Mouse (Mus musculus) hindbrain, embryonic 11.5 days (tissue): ENCODE measurements around the gene Gbx1. TPM values are rescaled to one million over a fixed set of nuclear protein-coding genes. Genes with fewer than 3 reads are reported as not detected.
"Not testable (repeated sequence)": the region's sequence is repeated elsewhere in the genome, so short reads cannot be mapped to it uniquely, and the experiment has no call there.

Experiments used
- ATAC-seq: fragments of 200-750 bp; cut with Nextera tagmentation; 2 replicates; pipeline ENCODE4 v1.8.0; 2017; ENCODE audit warnings: mild to moderate bottlenecking, moderate TSS enrichment, moderate library complexity; ENCODE audit not compliant: low FRiP score
- DNase-seq: peaks from one replicate; pipeline ENCODE4 v3.0.0-alpha.2; 2015; ENCODE audit warnings: low spot score
- H3K27ac ChIP-seq: fragments of 300-500 bp; sonication (generic); 2 replicates; pipeline ENCODE4 v1.5.1; 2014; ENCODE audit warnings: mild to moderate bottlenecking, low read depth, low read length
- H3K27me3 ChIP-seq: fragments of 300-500 bp; sonication (generic); 2 replicates; pipeline ENCODE4 v1.6.1; 2014; ENCODE audit warnings: mild to moderate bottlenecking, low read length, moderate library complexity, mixed read lengths; ENCODE audit not compliant: control insufficient read depth, insufficient read depth
- H3K36me3 ChIP-seq: fragments of 300-500 bp; sonication (generic); 2 replicates; pipeline ENCODE4 v1.6.1; 2014; ENCODE audit warnings: mild to moderate bottlenecking, low read length, moderate library complexity, mixed read lengths; ENCODE audit not compliant: control insufficient read depth, insufficient read depth
- H3K4me1 ChIP-seq: fragments of 300-500 bp; sonication (generic); replicated peaks from 2 replicates; pipeline ENCODE4 v1.6.1; 2014; ENCODE audit warnings: low read length, mixed read lengths; ENCODE audit not compliant: control insufficient read depth, insufficient read depth
- H3K4me2 ChIP-seq: fragments of 300-500 bp; sonication (generic); replicated peaks from 2 replicates; pipeline ENCODE4 v1.6.1; 2014; ENCODE audit warnings: mild to moderate bottlenecking, low read depth, low read length
- H3K4me3 ChIP-seq: fragments of 300-500 bp; sonication (generic); 2 replicates; pipeline ENCODE4 v1.5.1; 2014; ENCODE audit warnings: low read depth, low read length
- H3K9ac ChIP-seq: fragments of 300-500 bp; sonication (generic); 2 replicates; pipeline ENCODE4 v1.6.1; 2014; ENCODE audit warnings: low read depth, low read length
- H3K9me3 ChIP-seq: fragments of 300-500 bp; sonication (generic); 2 replicates; pipeline ENCODE4 v1.6.1; 2016; ENCODE audit warnings: low read length; ENCODE audit not compliant: control insufficient read depth
- WGBS: fragments of 180-500 bp; shearing (Covaris S2); extraction: QIAGEN DNeasy Blood & Tissue Kit; methylation state at CpG from one replicate; pipeline ENCODE4 v1.1.7; 2014; 5-methylcytosine and 5-hydroxymethylcytosine counted together
- polyA plus RNA-seq: library from polyadenylated mRNA; unstranded; fragments of >200 nt; fragmentation: Nextera tagmentation; extraction: Ambion mirVana; gene quantifications from 2 replicates; pipeline ENCODE4 v1.2.1, GENCODE M21; 2014

Gbx1 gene
- polyA plus RNA-seq: 1.0 and 1.9 TPM in 2 replicates

DNA sequence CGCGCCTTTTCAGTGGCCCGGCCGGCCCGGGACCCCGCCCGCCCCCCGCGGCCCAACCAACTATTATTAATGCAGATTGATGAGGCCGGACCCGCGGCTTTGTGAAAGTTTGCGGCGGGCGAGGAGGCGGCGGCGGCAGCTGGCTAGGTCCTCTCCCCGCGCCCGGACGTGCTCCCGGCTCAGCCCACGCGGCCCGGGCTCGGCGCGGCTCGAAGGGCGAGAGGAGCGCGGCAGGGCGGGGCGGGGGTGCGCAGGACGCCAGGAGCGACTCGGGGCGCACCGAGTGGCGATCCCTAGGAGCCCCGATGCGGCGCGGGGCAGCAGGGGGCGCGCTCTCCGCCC is at the start of gene Gbx1:
Gene Gbx1, minus strand, starts transcription at position 314 of the 342 bp plus-strand sequence.
- peak within 1 kb of the TSS; percentile 56; the same call in 1 of the 2 replicates for H3K27ac ChIP-seq
- no peaks in the 10 kb centered on the region for H3K9me3 ChIP-seq
- ATAC-seq: peak; percentile 58
- peak within 1 kb of the TSS; percentile 84 for H3K4me2 ChIP-seq
- H3K4me3 ChIP-seq: peak within 1 kb of the TSS; percentile 47
- H3K36me3 ChIP-seq: no peaks in the 10 kb centered on the region
- H3K27me3 ChIP-seq: peaks cover 51% of the 10 kb centered on the region
- H3K9ac ChIP-seq: peak within 1 kb of the TSS; percentile 65
- peaks cover 6% of the 10 kb centered on the region; the same call in 1 of the 2 replicates for H3K4me1 ChIP-seq
- WGBS: under 1% methylated on average over 27 of the region's 49 CpGs
- DNase-seq: peak; percentile 78

- Histone ChIP-seq H3K4me2 (peak overlapping the region; percentile 76), H3K4me1 (peaks cover 2% of the 10 kb centered on the region; the same call in 1 of the 2 replicates), H3K27ac (peak overlapping the region; percentile 67), H3K9me3 (no peaks in the 10 kb centered on the region), H3K4me3 (peak overlapping the region; percentile 79), H3K36me3 (peaks cover 10% of the 10 kb centered on the region), H3K9ac (peak overlapping the region; percentile 74), H3K27me3 (no peaks in the 10 kb centered on the region)
- ATAC-seq (peak; percentile 64), DNase-seq (no peak)
- WGBS: under 1% methylated on average over 32 of the region's 32 CpGs
Observed at GRCm38 (mm10) chr5:24576801-24577182, 49.8 kb upstream of the Gbx1 start.

- Histone ChIP-seq H3K9ac (no peak overlapping the region), H3K36me3 (peaks cover 11% of the 10 kb centered on the region), H3K27me3 (no peaks in the 10 kb centered on the region), H3K4me1 (peaks cover 2% of the 10 kb centered on the region; the same call in 1 of the 2 replicates), H3K27ac (no peak overlapping the region), H3K4me2 (peak overlapping the region; percentile 76; the same call in 1 of the 2 replicates), H3K9me3 (no peaks in the 10 kb centered on the region), H3K4me3 (peak overlapping the region; percentile 79; the same call in 1 of the 2 replicates)
- DNase-seq (no peak), ATAC-seq (no peak)
- WGBS: 100% methylated on average over 1 of the region's 1 CpGs
Observed at GRCm38 (mm10) chr5:24575948-24576347, 48.9 kb upstream of the Gbx1 start.

DNA sequence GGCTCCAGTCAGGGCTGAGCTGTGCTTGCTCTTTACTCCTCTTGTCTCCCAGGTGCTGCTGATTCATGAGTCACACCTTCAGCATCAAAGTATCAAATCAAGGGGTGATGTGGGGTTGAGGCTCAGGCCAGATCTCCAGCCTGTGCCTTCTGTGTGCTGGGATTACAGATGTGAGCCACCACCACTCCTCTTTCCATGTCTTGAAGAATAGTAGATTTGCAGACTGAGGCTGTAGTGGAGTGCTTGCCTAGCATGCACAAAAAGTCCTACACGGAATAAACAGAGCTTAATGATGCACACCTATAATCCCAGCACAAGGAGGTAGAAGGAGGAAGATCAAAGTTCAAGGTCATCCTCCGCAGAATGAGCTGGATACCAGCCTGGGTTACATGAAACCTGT is 29.7 kb upstream of the Gbx1 start, which contains the start of gene 4931409K22Rik:
Gene 4931409K22Rik, minus strand, starts transcription at position 101 of the 400 bp plus-strand sequence.
- ATAC-seq: no peak
- WGBS: 78% methylated on average over 2 of the region's 2 CpGs
- Histone ChIP-seq H3K36me3 (no peaks in the 10 kb centered on the region), H3K27ac (no peak within 1 kb of the TSS), H3K27me3 (no peaks in the 10 kb centered on the region), H3K4me2 (no peak within 1 kb of the TSS), H3K4me1 (no peaks in the 10 kb centered on the region), H3K9ac (no peak within 1 kb of the TSS), H3K4me3 (no peak within 1 kb of the TSS), H3K9me3 (no peaks in the 10 kb centered on the region)
- DNase-seq: no peak

- not testable (repeated sequence) for ATAC-seq, H3K4me3 ChIP-seq, H3K9ac ChIP-seq, H3K27me3 ChIP-seq, H3K4me1 ChIP-seq, H3K9me3 ChIP-seq, H3K27ac ChIP-seq, DNase-seq, H3K4me2 ChIP-seq, H3K36me3 ChIP-seq
- 90% methylated on average over 7 of the region's 7 CpGs for WGBS
Observed at GRCm38 (mm10) chr5:24555335-24555734, 28.3 kb upstream of the Gbx1 start.

DNA sequence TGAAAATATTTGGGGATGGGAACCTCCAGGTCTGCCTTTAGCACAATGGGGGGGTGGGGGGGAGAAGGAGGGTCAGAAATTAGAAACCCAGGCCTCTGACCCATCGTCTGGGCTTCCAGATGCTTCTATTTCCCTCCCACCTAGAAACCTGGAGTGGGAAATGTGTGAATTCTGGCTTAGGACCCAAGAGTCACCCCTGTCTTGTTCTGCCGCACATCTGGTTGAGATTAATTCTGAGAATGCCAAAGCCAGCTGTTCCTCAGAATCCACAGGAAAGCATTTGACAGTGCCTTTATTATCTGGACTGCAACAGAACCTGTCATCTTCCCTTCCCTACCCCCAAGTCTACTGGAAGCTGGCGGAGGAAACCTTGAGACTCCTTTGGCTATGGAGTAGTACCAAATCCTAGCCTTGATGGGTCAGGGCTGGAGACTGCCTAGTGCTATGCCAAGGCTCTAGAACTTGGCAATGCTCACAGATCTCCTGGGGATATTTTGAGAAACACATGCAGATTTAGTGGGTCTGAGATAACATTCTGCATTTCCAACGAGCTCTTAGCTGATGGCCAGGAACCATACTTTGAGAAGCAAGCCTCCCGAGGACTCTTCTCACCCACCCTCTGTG is 26.7 kb upstream of the Gbx1 start:
- DNase-seq: no peak

DNA sequence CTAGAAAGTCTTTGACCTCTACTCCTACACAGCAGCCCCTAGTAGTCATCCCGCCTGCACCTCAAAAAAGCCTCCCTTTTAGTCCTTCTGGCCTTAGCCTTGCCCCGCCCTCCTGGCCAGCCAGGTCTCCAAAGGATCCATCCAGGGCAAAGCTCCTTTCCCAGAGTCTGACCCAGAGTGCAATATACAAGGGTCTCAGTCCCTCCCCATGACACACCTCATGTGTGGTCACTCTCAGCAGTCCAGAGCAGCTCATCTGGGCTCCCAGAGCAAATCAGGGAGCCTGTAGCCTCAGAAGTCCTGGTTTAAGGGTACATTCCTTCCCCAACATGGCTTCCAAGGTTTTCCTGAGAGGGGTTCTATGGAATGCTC is 24.3 kb upstream of the Gbx1 start:
- H3K9ac ChIP-seq: peak overlapping the region; percentile 15; the same call in 1 of the 2 replicates
- H3K9me3 ChIP-seq: no peaks in the 10 kb centered on the region
- H3K27ac ChIP-seq: peak overlapping the region; percentile 10; the same call in 1 of the 2 replicates
- WGBS: 40% methylated on average over 2 of the region's 2 CpGs
- H3K4me3 ChIP-seq: no peak overlapping the region
- DNase-seq (no peak), ATAC-seq (no peak; the same call in none of the 2 replicates)
- H3K4me2 ChIP-seq: no peak overlapping the region
- H3K4me1 ChIP-seq: peaks cover 7% of the 10 kb centered on the region
- no peaks in the 10 kb centered on the region for H3K36me3 ChIP-seq
- peaks cover 2% of the 10 kb centered on the region; the same call in 1 of the 2 replicates for H3K27me3 ChIP-seq

More for the DNA sequence above, 26.7 kb upstream of the Gbx1 start:
- H3K9me3 ChIP-seq: no peaks in the 10 kb centered on the region
- H3K27ac ChIP-seq: no peak overlapping the region
- peaks cover 7% of the 10 kb centered on the region for H3K4me1 ChIP-seq
- peaks cover under 1% of the 10 kb centered on the region; the same call in 1 of the 2 replicates for H3K27me3 ChIP-seq
- 78% methylated on average over 5 of the region's 5 CpGs for WGBS
- no peak for ATAC-seq
- H3K4me3 ChIP-seq: no peak overlapping the region
- no peaks in the 10 kb centered on the region for H3K36me3 ChIP-seq
- H3K9ac ChIP-seq: no peak overlapping the region
- H3K4me2 ChIP-seq: no peak overlapping the region

- peak overlapping the region; percentile 15; the same call in 1 of the 2 replicates for H3K9ac ChIP-seq
- H3K36me3 ChIP-seq: no peaks in the 10 kb centered on the region
- WGBS: 33% methylated on average over 21 of the region's 26 CpGs
- no peak overlapping the region for H3K4me3 ChIP-seq
- peak overlapping the region; percentile 10; the same call in 1 of the 2 replicates for H3K27ac ChIP-seq
- H3K4me2 ChIP-seq: 0 out of 2 replicates have a peak overlapping the region, but pooled peaks have one; percentile 21
- peak; percentile 77 for ATAC-seq
- peak; percentile 55 for DNase-seq
- peaks cover 2% of the 10 kb centered on the region; the same call in 1 of the 2 replicates for H3K27me3 ChIP-seq
- H3K9me3 ChIP-seq: no peaks in the 10 kb centered on the region
- H3K4me1 ChIP-seq: peaks cover 7% of the 10 kb centered on the region
Observed at GRCm38 (mm10) chr5:24550598-24551316, 23.8 kb upstream of the Gbx1 start.
